Mouse (Mus musculus): ENCODE data around the gene Spdye4a.

GRCm38 (mm10) chr5:143255131-143255519 is 28.4 kb upstream of the Spdye4a start:
- TF ChIP-seq CTCF (conservative IDR thresholded peaks at IDR 0.05 in 1 of 2, IDR thresholded peaks at IDR 0.05 in 1 of 2; ENCODE audit: low read depth in 2 of 2, low read length in 2 of 2), result no peak
- TF ChIP-seq JUND (conservative IDR thresholded peaks at IDR 0.05; ENCODE audit: low read depth, low read length), result no peak
- TF ChIP-seq EP300 (IDR thresholded peaks at IDR 0.05; ENCODE audit: low read length), result no peak
- TF ChIP-seq ZNF384 (IDR thresholded peaks at IDR 0.05; ENCODE audit: low read depth, low read length), result no peak
- TF ChIP-seq MAX (IDR thresholded peaks at IDR 0.05; ENCODE audit: low read length), result no peak

Data from CH12.LX (cell line).